Mouse (Mus musculus): Measurements from ENCODE around the gene Rffl.
"Not testable (repeated sequence)": the region's sequence is repeated elsewhere in the genome, so short reads cannot be mapped to it uniquely, and the experiment has no call there.

Gene Rffl

DNA sequence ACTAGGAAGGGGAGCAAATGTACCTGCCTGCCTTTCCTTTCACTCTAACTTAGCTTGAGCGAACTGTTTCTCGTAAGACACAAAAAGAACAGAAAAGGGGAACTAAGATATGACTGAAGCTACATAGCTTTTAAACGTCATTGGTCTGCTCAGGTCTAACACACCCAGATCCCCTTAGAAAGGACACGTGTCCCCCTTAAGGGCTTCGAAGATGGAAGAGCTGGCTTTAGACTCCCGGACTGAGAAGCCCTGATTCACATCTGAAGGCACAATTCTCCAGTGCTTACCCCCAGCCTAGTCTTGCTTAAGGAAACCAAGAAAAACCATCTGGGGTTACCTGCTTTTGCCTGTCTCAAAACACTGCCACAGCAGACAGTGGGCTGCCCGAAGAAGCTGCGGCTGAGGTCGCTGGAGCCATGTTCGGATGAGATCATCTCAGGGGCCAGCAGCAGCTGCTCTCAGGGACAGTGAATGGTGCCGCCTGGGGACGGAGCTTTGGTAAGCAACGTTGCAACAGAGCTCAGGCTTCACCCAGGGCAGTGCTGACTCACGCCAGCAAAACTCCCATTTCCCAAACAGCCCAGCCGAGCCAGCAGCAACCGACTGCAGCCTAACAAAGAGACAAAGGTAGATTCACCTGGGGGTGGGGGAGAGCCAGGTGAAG, 25.5 kb downstream of the Rffl start:
- DNase-seq (ENCODE audit: low read depth) = peak; percentile 89

DNA sequence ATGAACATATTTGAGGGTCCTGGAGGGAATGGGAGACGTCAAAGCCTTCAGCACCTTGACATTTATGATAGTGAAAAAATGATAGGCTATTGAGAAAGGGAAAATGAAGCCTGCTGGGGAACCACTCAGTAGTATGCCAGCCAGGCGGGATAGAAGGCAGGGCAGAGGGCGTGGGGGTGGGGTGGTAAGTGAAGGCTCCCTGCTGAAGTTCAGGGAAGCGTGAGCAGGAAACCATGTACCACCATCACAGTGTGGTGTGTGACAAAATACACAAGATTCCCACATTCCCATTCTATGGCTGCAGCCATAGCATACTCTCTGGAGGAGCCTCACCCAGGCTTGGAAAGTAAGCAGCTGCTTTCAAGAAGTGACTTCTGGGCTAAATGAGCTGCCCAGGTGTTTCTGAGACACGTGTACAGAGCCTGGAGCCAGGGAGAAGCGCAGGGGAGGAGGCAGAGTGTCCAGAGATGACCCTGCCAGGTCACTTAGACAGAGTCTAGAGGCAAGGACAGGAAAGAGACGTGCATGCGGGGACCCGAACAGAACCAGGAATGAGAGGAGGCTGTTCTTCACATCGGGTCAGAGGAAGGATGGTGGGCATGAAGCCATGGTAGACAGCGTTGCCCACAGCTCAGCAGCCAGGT, 26.1 kb downstream of the Rffl start:
- no peak for DNase-seq (ENCODE audit: low read depth)

DNA sequence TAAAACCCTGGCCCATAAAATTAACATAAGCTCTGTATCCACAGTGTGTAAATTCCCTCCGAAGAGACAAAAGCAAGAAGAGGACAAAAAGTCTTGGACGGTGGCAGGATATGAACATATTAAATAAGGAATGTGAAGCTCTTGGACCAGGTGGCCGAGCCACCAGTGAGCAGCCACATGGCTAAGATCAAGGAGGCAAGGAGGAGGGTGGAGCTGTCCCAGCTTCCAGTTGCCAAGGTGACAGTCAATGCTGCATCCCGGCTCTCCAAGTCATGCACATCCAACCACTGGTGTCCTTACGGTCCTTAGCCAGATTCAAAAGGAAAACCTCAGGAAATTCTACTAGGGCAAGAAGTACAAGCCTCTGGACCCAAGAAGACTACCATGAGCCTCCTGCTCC, 32.5 kb downstream of the Rffl start:
- DNase-seq (ENCODE audit: low read depth) = no peak

DNA sequence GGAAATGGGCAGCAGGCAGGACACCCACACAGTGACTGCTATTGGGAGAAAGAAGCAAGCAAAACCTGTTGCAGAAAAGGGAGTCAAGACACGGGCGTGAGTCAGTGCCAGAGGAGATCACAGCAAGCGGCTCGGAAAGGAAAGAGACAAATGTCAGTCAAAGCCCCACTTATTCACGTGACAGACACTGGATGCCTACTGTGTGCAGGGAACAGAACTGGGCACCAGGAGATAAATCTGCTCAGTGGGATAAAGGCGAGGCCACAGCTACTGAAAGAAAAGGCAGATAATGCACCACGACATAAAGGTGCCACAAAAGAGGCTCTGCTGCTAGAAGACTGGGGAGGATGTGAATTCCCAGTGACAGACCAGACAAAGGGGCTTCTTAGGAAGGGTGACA, 33.2 kb downstream of the Rffl start:
- DNase-seq (ENCODE audit: low read depth) = no peak

DNA sequence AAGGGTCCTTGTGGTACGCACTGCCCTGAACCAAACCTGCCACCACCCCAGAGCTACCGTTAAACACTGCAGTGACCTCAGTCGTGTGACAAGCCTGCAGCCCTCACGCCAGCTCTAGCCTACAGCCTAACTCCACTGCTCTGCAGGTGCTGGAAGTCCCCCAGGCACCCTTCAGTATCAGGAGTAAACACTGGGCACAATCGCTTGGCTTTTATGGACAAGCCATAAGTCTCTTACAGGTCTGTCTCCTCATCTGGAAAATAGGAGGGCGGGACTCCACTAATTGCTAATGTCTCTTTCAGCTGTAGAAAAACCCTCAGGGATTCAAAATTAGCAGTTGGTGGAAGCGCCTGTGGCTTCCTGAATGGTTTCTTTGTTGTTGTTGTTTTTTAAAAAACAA, 33.8 kb downstream of the Rffl start:
- DNase-seq (ENCODE audit: low read depth) = no peak

DNA sequence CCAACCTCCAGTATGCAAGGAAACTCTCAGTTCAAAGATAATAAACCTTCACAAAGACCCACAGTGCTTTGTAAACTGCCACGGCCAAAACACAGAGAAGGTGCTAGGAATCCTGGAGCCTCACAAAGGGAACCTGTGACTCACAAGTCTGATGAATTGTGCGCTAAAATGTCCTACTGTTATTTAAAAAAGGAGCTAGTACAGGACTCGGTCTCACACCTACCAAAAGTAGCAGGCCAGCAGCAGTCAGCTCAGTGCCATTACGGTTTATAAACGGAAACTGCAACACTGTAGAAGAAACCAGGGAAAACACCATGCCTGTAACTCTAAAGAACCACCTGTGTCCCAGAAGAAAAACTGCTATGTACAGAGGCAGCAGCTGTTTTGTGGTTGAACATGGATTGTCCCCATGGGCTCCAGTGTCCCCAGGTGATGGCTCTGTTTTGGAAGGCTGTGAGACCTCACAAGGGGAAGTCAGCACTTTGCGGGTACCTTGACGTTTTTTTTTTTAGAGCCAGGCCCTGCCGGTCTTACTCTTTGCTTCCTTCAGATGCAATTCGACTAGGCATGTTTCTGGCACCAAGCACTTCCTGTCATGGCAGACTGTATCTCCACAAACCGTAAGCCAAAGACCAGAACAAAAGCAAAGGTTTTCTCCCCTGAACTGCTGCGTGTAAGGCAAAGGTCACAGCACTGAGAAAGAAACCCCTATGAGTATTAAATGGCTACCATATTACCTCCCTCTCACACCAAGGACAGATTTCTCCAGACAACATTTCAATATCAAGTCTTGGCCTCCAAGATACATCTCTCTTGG, 35.2 kb downstream of the Rffl start:
- DNase-seq (ENCODE audit: low read depth) = no peak

DNA sequence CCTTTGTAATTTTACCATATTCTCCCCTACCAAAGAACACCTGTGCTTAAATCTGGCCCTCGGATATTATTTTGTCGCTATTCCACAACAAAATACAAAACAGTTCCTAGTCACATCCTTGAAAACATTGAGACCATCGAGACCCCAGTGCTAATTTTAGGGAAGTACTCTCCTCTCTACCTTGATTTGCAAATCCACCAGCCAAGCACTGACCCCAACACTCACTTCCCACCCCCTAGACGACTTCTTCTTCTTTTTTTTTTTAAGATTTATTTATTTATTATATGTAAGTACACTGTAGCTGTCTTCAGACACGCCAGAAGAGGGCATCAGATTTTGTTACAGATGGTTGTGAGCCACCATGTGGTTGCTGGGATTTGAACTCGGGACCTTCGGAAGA, 36.7 kb downstream of the Rffl start:
- DNase-seq (ENCODE audit: low read depth) = not testable (repeated sequence)

DNA sequence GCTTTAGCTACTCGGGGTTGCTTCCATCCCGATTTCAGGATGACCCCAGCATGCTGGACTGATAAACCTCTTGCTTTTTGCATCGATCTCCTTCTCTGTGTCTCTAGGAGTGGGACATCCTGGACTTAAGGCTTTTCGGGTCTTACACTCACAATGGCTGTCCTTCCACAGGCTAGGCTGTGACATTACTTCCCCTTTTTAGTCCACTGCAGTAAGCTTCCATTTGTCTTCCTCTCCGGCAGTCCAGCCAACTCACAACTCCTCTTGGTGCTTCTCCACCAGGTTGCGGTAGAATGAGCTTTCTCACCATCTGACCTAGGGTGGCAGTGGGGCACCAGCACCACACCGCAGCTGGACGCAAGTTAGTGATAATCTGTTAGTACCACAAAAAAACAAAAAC, 37.1 kb downstream of the Rffl start:
- DNase-seq (ENCODE audit: low read depth) = peak; percentile 46

DNA sequence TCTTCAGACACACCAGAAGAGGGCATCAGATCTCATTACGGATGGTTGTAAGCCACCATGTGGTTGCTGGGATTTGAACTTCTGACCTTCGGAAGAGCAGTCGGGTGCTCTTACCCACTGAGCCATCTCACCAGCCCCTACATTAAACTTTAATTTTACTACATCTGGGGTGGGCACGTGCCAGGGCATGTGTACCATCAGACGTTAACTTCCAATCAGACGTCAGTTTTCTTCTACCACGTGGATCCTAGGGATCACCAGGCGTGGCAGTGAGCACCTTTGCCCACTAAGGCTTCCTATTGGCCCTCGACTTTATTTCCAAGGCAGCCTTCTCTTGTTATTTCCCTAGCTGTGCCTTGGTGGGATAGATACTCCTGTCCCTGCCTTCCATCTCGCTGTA, 38.6 kb downstream of the Rffl start:
- not testable (repeated sequence) for DNase-seq (ENCODE audit: low read depth)

DNA sequence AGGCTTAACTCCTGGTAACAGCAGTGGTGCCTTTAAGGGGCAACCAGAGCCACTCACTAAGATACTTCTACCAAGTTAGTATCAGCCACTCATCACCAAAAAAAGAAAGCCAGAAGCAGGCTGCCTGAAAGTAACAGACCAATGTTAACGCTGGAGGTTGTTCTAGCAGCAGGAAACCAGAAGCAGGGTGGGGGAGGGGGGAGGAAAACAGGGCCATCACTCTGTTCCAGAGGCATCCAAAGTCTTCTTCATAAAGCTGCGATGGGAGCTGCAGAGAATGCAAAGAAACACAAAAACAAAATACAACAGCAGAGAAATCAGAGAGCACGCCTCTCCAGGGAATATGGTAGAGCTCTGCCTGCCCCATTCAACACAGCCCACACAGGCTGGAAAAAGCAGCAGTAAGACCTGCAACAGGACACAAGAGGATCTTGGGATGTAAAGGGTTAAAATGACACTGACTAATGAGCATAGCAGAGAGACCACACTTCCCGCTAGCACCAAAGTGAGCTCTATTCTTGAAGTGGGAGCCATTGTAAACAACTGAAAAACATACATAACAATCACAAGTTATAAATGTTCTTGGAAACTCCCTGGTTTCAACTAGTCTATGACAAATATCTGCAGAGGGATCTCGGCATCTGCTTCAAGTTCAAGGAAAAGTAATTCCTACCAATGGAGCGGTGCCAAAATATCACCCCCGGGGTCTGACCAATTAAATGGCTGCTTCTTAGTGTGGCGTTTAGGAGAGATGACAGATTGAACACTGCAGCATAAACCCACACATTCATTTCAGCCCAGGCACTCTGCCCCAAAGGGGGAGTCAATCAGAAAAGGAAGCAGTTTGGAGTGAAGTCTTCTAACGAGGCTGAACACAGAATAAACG, 39.8 kb downstream of the Rffl start:
- no peak for DNase-seq (ENCODE audit: low read depth)

DNA sequence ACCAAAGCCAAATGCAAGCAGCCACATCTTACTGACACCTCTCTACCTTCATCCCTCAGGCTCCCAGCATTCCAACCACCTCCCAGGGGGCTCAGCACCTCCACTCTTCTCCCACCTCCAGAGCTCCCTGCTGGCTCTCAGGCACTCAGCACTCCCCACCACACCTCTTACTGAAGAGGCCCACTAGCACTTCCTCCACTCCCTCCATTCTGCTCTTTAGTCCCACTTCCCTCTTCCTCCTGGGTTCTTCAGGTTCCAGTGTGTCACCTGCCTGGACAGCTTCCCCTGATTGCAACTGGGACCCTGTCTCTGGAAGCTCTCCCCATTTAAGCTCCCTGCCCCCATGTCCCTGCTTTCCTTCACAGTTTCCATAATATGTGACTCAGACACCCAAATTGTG, 44.2 kb downstream of the Rffl start:
- DNase-seq (ENCODE audit: low read depth) = no peak

DNA sequence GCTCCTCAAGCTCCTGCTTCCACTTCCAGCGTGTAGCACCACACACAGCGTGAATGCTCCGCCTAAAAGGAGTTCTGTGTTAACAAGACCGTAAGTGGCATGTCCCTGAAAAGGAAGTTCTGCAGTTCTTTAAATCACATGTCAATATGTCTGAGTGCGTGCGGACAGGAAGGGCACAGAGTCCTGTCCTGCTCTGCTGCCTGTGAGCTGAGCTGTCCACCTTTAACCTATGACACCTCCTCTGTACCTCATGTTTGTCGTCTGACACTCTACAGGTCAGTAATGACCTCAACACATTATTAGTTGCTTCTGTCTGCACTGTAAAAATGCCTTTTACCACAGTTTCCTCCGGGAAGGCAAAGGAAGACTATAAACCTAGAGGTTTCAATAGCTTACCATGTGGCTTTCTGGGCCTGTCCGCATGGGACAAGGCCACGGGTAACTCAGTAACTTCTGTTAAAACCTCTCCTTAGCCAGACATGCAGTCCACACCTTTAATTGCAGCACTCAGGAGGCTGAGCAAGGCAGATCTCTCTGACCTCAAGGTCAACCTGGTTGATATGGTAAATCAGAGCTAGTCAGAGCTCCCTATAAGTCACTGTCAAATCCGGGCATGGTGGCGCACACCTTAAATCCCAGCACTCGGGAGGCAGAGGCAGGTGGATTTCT, 50.1 kb downstream of the Rffl start:
- DNase-seq (ENCODE audit: low read depth) = no peak

DNA sequence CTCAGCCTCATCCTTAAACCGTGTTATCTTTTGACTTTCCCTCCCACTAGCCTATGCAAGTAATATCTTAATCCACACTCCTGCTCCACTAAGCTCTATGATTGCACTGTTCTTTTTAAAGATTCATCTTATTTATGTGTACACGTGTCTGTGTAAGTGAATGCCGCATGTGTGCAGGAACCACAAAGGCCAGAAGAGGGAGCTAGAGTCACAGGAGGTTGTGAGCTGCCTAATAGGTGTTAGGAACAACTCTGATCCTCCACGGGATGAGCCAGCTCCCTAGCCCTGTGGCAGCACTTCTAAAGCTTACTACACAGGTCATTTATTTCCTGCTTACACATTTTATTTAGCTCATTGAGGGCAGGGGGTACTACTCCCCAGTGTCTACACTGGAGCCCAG, 51.7 kb downstream of the Rffl start:
- peak; percentile 88 for DNase-seq (ENCODE audit: low read depth)

DNA sequence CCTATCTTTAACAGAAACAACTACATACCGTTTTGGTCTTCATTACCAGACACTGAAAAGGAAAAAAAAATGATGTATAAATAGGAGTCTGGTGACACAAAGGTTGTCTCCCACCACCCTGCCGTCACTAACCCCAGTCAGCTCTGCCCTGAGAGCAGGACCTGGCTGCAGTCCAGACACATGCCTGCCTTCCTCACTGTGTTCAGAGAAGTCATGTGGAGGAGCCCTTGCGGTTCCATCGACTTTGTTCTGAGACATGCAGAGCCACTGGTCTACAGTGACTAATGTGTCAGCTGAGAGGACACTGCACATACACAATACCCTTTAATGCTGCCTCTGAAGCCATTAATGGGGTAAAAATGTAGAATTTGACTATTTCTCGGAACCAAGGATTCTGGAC, 62.5 kb downstream of the Rffl start:
- no peak for DNase-seq (ENCODE audit: low read depth)

DNA sequence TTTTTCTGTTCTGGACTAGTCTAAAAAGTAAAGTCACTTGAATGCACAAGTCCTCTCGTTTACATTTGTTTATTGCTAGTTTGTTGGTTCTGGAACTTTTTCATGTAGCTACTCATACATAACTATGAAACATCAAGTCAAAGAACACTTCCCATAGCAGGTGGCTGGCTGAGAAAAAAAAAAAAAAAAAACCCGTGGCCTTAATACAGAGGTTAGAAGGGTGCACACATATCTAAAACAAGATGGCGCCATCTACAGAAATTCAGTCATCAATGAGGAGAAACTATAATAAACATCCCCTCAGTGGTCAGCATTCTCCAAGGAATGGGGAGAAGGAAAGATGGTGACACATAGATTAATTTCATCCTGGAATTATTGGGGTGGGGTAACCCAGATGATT, 63.6 kb downstream of the Rffl start:
- DNase-seq (ENCODE audit: low read depth) = peak; percentile 14

DNA sequence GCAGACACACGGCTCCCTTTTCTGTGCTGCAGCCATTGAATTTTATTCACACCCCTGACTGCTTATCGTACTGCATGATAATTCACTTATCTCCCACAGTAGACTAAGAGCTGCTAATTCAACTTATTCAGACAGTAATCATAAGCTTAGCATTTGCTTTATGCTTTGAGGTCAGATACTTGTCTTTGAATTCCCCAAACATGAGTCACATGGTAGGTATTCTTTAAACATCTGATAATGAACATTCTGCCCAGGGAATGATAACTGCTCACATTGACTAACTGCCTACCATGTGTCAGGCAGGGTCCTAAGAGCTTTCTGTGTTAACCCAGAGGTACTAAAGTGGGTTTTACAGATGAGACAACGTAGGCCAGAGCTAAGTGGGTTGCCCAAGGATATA, 64.4 kb downstream of the Rffl start:
- DNase-seq (ENCODE audit: low read depth) = peak; percentile 9

DNA sequence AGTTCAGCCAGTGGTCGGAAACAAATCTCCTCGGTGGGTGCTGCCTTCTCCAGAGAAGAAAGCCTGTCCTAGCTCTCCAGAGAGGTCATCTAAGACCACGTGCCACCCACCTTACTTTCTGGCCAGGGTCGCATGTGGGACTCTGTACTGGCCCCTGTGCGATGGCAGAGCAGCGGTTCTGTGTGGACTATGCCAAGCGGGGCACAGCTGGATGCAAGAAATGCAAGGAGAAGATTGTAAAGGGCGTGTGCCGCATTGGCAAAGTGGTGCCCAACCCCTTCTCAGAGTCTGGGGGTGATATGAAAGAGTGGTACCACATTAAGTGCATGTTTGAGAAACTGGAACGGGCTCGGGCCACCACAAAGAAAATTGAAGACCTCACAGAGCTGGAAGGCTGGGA, 87.6 kb downstream of the Rffl start:
- no peak for DNase-seq (ENCODE audit: low read depth)

DNA sequence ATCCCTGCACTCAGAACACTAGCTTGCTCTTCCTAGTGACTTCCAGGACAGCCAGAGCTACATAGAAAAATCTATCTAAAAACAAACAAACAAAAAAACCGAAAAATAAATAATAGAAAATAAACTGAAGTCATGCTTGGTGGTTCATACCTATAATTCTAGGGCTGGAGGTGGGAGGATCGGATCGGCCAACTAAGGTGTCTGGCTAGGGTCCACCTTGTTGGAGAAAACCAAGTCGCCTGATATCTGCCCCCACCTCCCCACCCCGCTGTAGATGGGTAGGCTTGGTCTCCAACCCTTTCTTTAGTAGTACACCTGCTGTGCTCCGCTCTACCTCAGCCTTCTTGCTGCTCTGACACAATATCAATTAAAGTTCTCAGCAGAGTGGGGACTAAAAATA, 88.8 kb downstream of the Rffl start:
- DNase-seq (ENCODE audit: low read depth) = no peak

DNA sequence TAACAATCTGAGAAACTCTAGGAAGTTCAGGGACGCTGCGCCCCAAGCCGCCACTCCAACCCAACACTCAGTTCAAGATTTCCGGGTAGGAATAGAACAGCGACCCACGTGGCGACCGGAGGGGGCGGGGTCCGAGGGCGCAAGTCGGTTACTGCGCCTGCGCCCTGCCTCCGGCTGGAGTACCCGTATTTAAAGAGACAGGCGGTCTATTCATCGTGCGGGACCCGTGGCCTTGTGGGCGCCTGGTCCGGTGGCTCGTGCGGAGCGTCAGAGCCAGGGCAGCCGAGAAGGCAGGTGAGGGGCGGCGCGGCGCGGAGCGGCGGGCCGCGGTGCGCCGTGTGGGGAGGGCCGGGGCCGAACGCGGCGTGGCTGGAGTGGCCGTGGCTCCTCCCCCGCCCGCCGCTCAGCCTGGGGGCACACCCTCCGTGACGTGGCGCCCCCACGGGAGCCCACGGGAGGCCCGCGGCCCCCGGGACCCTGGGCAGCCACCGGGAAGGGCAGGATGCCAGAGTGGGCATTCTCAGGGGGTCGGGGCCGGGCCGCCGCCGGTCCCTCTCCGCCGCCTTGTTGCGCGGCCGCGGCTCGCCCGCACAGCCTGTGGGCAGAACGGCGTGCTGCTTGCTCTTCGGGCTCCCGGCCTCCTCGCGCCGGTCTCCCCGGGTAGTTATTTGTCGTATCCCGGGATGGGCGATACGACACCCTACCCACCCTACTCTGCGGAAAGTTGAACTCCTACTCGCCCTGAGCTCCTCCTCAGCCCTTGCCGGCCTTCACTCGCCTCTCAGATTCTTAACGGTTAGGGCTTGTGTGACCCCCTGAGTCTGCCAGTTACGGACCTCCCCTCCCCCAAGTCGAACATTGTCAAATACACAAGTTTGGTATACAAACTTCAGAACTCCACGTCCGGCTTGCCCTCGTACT, 89.8 kb downstream of the Rffl start, which contains the start of gene Lig3:
Lig3 (plus strand) TSS at position 126 of the 921 bp plus-strand sequence.
- DNase-seq (ENCODE audit: low read depth) = peak; percentile 93

DNA sequence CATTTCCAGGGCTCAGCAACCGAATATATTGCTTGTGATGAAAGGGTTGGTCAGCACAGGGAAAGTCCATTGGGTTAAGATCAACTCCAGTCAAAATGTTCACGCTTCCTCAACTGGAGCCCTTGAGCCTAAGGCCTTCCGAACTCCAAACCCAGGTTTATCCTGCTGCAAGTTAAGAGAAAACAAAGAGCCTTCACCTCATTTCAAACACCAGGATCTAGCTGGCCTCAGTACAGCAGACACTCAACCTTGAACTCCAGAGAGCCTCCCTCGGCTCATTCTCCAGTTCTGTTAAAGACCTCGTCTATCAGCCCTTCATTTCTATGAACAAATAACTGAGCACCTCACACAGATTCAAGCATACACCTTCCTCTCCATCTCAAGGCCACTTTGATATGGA, 90.9 kb downstream of the Rffl start:
- peak; percentile 32 for DNase-seq (ENCODE audit: low read depth)

Measured in 416B (cell line).